Mouse (Mus musculus): ENCODE results near the gene Lman2. TPM values are rescaled to one million over a fixed set of nuclear protein-coding genes. Genes with fewer than 3 reads are reported as not detected.

Gene Lman2
- polyA plus RNA-seq, 1 experiment from 2014 or later, result 113 TPM

DNA sequence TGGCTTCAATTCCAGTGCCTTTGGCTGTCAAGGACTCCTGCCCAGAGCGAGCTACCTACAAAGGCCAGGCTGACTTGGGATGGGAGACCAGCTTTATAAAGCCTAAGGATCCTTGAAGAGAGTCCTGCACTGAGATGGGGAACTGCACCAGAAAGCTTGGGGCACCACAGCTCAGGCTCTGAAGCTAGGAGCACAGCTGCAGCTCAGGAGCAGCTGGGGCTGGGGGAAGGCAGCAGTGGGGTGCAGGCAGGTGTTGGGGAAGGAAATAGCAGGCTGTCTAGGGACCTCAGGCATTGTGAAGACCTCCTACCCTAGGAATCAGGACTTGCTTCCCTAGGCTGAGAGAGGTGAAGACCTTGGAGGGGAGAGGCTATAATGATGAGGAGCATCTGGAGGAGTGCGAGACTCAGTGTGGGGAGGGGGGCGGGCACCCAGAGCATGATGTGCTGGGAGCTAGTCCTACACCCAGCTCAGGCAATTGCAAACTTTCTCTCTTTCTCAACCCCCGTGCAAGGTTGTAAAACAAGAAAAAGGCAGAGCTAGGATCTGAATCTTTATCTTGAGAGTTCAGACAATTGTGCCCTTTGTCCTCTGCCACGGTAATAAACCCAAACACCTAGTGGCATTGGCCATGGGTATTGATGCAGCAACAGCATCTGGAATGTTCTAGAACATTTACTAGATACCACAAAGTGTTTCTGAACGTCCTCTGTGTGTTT lies 11.8 kb upstream of the Lman2 start:
- ATAC-seq (ENCODE audit: insufficient read depth, low FRiP score), result no peak
- Histone ChIP-seq H3K27me3 (ENCODE audit: control insufficient read depth, insufficient read depth, low read length) (peaks cover 8% of the 10 kb centered on the region), H3K4me3 (replicated peaks; ENCODE audit: low read length) (no peak overlapping the region), H3K9ac (ENCODE audit: low read length) (0 out of 2 replicates have a peak overlapping the region, but pooled peaks have one; percentile 23), H3K27ac (ENCODE audit: low read length) (no peak overlapping the region), H3K4me2 (ENCODE audit: low read depth, low read length) (no peak overlapping the region), H3K4me1 (ENCODE audit: control insufficient read depth, insufficient read depth, low read length) (peaks cover 3% of the 10 kb centered on the region; the same call in 1 of the 2 replicates), H3K36me3 (ENCODE audit: control insufficient read depth, insufficient read depth, low read length) (no peaks in the 10 kb centered on the region), H3K9me3 (replicated peaks; ENCODE audit: control insufficient read depth, low read length) (no peaks in the 10 kb centered on the region)
- 52% methylated on average over 6 of the region's 6 CpGs for WGBS

DNA sequence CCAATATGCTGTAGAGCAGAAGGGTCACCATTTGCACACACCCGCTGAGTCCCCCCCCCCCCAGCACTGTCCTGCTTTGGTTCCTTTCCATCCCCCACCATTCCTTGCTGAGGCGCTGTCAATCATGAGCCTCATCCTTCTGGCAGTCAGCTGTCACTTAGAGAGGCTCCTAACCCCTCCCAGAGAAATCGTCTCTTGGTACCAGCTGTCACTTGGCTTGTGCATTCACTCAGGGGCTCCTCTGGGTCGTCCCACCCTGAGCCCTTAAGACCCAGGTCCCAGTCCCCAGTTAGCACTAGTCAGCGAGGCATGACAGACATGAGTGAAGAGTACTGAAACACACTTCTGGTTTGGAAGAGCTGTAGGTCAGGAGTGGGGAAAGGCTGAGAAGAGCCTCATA lies 9.2 kb upstream of the Lman2 start:
- no peaks in the 10 kb centered on the region for H3K36me3 ChIP-seq (ENCODE audit: control insufficient read depth, insufficient read depth, low read length)
- no peak overlapping the region for H3K9ac ChIP-seq (ENCODE audit: low read length)
- H3K9me3 ChIP-seq (replicated peaks; ENCODE audit: control insufficient read depth, low read length), result no peaks in the 10 kb centered on the region
- H3K4me1 ChIP-seq (ENCODE audit: control insufficient read depth, insufficient read depth, low read length), result peaks cover 3% of the 10 kb centered on the region; the same call in 1 of the 2 replicates
- H3K4me3 ChIP-seq (replicated peaks; ENCODE audit: low read length), result no peak overlapping the region
- H3K27me3 ChIP-seq (ENCODE audit: control insufficient read depth, insufficient read depth, low read length), result no peaks in the 10 kb centered on the region
- WGBS, result 61% methylated on average over 5 of the region's 5 CpGs
- no peak overlapping the region for H3K27ac ChIP-seq (ENCODE audit: low read length)
- ATAC-seq (ENCODE audit: insufficient read depth, low FRiP score), result no peak
- no peak overlapping the region for H3K4me2 ChIP-seq (ENCODE audit: low read depth, low read length)

DNA sequence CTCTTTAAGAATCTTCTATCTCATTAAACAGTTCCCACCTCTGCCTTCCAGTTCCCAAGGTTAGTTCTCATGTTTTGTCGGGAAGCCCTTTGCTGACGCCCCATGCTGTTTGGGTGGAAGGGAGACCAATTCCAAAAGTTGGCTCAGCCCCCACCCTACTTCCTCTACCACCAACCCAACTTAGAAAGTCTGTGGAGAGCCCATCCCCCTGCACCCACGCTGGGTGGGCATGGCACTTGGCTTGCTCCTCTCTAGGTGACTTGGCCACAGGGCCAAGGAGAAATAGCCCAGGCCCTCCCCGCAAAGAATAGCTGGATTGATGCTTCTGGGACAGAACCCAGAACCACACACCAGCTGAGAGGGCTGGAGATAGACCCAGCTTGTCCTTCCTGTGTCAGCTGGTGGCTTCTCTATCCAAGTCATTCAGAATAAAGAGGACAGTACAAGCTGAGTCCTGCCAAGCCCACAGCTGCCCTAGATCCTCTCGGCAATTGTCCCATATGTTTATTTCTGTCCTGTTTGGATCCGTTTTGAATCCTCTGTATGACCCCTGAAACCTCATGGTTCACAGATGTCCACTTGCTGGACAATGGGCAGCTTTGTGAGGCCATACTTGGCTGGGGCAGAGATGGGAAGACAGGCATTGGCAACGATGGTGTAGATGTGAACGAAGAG lies 8.6 kb upstream of the Lman2 start:
- Histone ChIP-seq H3K4me3 (replicated peaks; ENCODE audit: low read length) (no peak overlapping the region), H3K27ac (ENCODE audit: low read length) (no peak overlapping the region), H3K9ac (ENCODE audit: low read length) (no peak overlapping the region), H3K27me3 (ENCODE audit: control insufficient read depth, insufficient read depth, low read length) (no peaks in the 10 kb centered on the region), H3K4me2 (ENCODE audit: low read depth, low read length) (no peak overlapping the region), H3K36me3 (ENCODE audit: control insufficient read depth, insufficient read depth, low read length) (no peaks in the 10 kb centered on the region), H3K4me1 (ENCODE audit: control insufficient read depth, insufficient read depth, low read length) (peaks cover 3% of the 10 kb centered on the region; the same call in 1 of the 2 replicates), H3K9me3 (replicated peaks; ENCODE audit: control insufficient read depth, low read length) (no peaks in the 10 kb centered on the region)
- ATAC-seq (ENCODE audit: insufficient read depth, low FRiP score), result no peak
- WGBS, result 56% methylated on average over 8 of the region's 8 CpGs

DNA sequence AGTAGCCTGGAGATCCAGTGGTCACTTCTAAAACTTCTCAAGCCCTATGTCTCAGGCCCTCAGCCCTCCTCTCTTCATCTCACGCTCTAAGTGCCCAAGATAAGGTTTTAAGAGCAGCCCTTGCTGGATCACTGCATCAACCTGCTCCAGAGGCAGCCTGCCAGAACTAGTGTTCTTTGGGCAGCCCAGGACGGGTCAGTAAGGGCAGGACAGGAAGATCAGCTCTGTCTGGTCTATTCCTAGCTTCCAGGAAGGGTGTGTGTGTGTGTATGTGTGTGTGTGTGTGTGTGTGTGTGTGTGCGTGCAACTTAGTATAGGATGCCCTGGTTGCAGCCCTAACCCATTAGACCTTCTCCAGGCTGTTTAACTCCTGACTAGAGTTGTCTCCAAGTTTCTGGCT lies 7.7 kb upstream of the Lman2 start:
- Histone ChIP-seq H3K9ac (ENCODE audit: low read length) (no peak overlapping the region), H3K27me3 (ENCODE audit: control insufficient read depth, insufficient read depth, low read length) (no peaks in the 10 kb centered on the region), H3K9me3 (replicated peaks; ENCODE audit: control insufficient read depth, low read length) (no peaks in the 10 kb centered on the region), H3K27ac (ENCODE audit: low read length) (no peak overlapping the region), H3K4me1 (ENCODE audit: control insufficient read depth, insufficient read depth, low read length) (peaks cover 3% of the 10 kb centered on the region; the same call in 1 of the 2 replicates), H3K4me3 (replicated peaks; ENCODE audit: low read length) (peak overlapping the region; percentile 20; the same call in 1 of the 2 replicates), H3K36me3 (ENCODE audit: control insufficient read depth, insufficient read depth, low read length) (no peaks in the 10 kb centered on the region), H3K4me2 (ENCODE audit: low read depth, low read length) (no peak overlapping the region)
- 56% methylated on average over 3 of the region's 3 CpGs for WGBS
- ATAC-seq (ENCODE audit: insufficient read depth, low FRiP score), result no peak

DNA sequence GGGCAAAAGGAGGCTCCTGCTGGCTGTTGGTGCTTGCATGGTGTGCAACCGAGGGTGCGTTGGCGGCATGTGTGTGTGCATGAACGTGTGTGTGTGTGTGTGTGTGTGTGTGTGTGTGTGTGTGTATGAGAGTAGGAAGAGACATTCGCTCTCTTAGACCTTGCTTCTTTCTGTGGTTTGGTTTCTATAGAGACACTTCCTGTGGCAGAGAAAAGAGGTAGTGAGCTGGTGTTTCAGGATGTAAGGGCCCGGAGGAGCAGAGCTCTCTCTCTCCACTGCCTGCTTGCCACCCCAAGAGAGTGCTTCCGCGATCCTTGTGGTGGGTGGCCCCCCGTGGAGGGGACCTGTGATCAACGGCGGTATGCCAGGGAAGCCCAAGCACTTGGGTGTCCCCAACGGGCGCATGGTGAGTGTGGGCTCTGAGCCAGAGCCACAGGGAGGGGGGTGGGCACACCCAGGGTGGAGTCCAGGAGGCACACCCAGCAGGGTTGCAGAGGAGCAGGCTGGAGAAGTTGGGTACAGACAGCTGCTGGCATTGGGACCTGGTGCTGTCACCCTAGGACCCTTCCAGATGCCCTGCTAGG lies 7.0 kb upstream of the Lman2 start, which contains the start of gene Rgs14:
Gene Rgs14, plus strand, starts transcription at position 202 of the 584 bp plus-strand sequence.
- Histone ChIP-seq H3K4me2 (ENCODE audit: low read depth, low read length) (no peak within 1 kb of the TSS), H3K36me3 (ENCODE audit: control insufficient read depth, insufficient read depth, low read length) (no peaks in the 10 kb centered on the region), H3K4me3 (replicated peaks; ENCODE audit: low read length) (peak within 1 kb of the TSS; percentile 20), H3K27me3 (ENCODE audit: control insufficient read depth, insufficient read depth, low read length) (no peaks in the 10 kb centered on the region), H3K27ac (ENCODE audit: low read length) (no peak within 1 kb of the TSS; the same call in 1 of the 2 replicates), H3K9ac (ENCODE audit: low read length) (peak within 1 kb of the TSS; percentile 37; the same call in 1 of the 2 replicates), H3K4me1 (ENCODE audit: control insufficient read depth, insufficient read depth, low read length) (peaks cover 3% of the 10 kb centered on the region; the same call in 1 of the 2 replicates), H3K9me3 (replicated peaks; ENCODE audit: control insufficient read depth, low read length) (no peaks in the 10 kb centered on the region)
- ATAC-seq (ENCODE audit: insufficient read depth, low FRiP score), result no peak
- 51% methylated on average over 13 of the region's 13 CpGs for WGBS

DNA sequence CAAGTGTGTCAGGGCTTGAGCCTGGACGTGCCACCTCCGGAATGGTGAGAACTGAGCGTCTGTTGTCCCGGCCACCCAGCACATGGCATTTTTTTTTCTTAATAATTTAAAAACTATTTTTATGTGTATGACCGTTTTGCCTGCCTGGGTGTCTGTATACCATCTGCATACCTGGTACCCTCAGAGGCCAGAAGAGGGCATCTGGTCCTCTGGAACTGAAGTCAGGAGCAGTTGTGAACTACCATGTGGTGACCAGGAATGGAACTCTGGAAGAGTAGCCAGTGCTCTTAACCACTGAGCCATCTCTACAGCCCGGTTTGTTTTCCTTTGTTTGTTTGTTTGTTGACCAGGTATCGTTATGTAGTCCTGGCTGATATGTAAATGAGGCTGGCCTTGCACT lies 5.8 kb upstream of the Lman2 start:
- H3K27me3 ChIP-seq (ENCODE audit: control insufficient read depth, insufficient read depth, low read length), result no peaks in the 10 kb centered on the region
- 67% methylated on average over 7 of the region's 7 CpGs for WGBS

DNA sequence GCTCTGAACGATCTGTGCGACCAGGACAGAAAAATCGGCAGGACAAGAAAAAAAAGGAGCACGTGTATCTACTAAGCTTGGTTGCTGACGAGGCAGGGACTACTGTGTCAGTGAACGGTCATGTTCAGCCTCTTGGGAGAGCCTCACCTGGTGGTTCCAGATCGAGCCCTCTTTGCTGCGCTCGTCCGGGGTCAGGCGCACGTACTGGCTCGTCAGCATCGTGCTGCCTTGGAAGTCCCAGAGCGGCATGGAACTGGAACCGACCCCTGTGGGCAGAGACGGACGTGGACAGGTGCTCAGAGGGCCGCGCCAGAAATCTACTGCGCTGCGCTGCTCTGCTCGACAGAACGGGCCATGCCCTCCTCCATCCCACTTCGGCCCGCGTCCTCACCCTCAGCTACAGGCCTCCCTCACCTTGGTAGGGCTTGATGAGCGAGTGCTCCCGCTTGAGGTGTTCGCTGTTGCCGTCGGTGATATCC lies 570 bp downstream of the Lman2 start:
- Histone ChIP-seq H3K27ac (ENCODE audit: low read length) (peak overlapping the region; percentile 97), H3K27me3 (ENCODE audit: control insufficient read depth, insufficient read depth, low read length) (no peaks in the 10 kb centered on the region), H3K9me3 (replicated peaks; ENCODE audit: control insufficient read depth, low read length) (no peaks in the 10 kb centered on the region), H3K4me3 (replicated peaks; ENCODE audit: low read length) (peak overlapping the region; percentile 99), H3K9ac (ENCODE audit: low read length) (peak overlapping the region; percentile 96), H3K4me1 (ENCODE audit: control insufficient read depth, insufficient read depth, low read length) (peaks cover 14% of the 10 kb centered on the region), H3K4me2 (ENCODE audit: low read depth, low read length) (peak overlapping the region; percentile 77), H3K36me3 (ENCODE audit: control insufficient read depth, insufficient read depth, low read length) (peaks cover 15% of the 10 kb centered on the region; the same call in 1 of the 2 replicates)
- WGBS, result 1% methylated on average over 32 of the region's 32 CpGs
- ATAC-seq (ENCODE audit: insufficient read depth, low FRiP score), result peak; percentile 31

More for the DNA sequence above, 5.8 kb upstream of the Lman2 start:
- H3K36me3 ChIP-seq (ENCODE audit: control insufficient read depth, insufficient read depth, low read length), result no peaks in the 10 kb centered on the region
- no peaks in the 10 kb centered on the region for H3K9me3 ChIP-seq (replicated peaks; ENCODE audit: control insufficient read depth, low read length)
- H3K4me2 ChIP-seq (ENCODE audit: low read depth, low read length), result no peak overlapping the region
- no peak overlapping the region for H3K9ac ChIP-seq (ENCODE audit: low read length)
- peaks cover 3% of the 10 kb centered on the region; the same call in 1 of the 2 replicates for H3K4me1 ChIP-seq (ENCODE audit: control insufficient read depth, insufficient read depth, low read length)
- no peak overlapping the region for H3K4me3 ChIP-seq (replicated peaks; ENCODE audit: low read length)
- no peak overlapping the region for H3K27ac ChIP-seq (ENCODE audit: low read length)
- no peak for ATAC-seq (ENCODE audit: insufficient read depth, low FRiP score)

DNA sequence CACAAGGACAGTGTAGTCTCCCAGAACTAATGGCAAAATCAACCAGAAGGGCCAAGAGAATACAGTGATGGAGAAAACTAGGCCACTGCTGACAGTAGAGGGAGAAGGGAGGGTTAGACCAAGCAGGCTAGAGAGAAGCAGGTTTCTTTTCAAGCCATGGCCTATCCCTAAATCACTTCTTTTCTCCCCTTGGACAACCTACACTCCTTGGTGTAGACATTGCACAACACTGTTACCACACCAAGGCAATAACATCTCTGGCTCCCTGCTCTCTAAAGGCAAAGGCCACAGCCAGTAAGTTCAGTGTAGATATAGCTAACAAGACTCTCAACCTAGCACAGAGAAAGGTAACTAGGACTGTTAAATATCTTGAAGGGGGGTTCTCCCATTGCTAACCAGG lies 1.4 kb downstream of the Lman2 start:
- no peak overlapping the region for H3K27ac ChIP-seq (ENCODE audit: low read length)
- no peaks in the 10 kb centered on the region for H3K9me3 ChIP-seq (replicated peaks; ENCODE audit: control insufficient read depth, low read length)
- H3K4me1 ChIP-seq (ENCODE audit: control insufficient read depth, insufficient read depth, low read length), result peaks cover 14% of the 10 kb centered on the region
- H3K4me3 ChIP-seq (replicated peaks; ENCODE audit: low read length), result peak overlapping the region; percentile 99
- H3K9ac ChIP-seq (ENCODE audit: low read length), result peak overlapping the region; percentile 96
- H3K27me3 ChIP-seq (ENCODE audit: control insufficient read depth, insufficient read depth, low read length), result no peaks in the 10 kb centered on the region
- H3K4me2 ChIP-seq (ENCODE audit: low read depth, low read length), result peak overlapping the region; percentile 77
- H3K36me3 ChIP-seq (ENCODE audit: control insufficient read depth, insufficient read depth, low read length), result peaks cover 16% of the 10 kb centered on the region; the same call in 1 of the 2 replicates
- no peak for ATAC-seq (ENCODE audit: insufficient read depth, low FRiP score)

DNA sequence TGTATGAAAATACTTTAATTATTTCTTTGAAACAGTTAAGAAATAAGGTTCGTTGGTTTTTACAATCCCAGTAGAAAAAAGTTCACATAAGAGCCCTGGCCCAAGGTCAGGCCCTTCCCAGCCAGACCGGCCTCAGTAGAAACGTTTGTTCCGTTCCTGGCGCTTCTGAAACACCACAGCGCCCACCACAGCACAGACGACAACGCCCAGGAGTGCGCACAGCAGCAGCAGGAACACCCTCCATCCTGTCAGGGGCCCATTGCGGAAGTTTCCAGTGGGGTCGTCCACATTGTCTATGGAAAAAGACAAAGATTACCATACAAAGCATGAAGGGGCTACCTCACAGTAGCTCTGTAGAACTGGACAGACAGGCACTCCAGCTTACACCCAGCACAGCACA lies 15.8 kb downstream of the Lman2 start:
- WGBS, result 82% methylated on average over 11 of the region's 11 CpGs
- ATAC-seq (ENCODE audit: insufficient read depth, low FRiP score), result no peak
- H3K4me3 ChIP-seq (replicated peaks; ENCODE audit: low read length), result no peak overlapping the region
- H3K4me1 ChIP-seq (ENCODE audit: control insufficient read depth, insufficient read depth, low read length), result no peaks in the 10 kb centered on the region
- no peak overlapping the region for H3K4me2 ChIP-seq (ENCODE audit: low read depth, low read length)
- no peak overlapping the region for H3K9ac ChIP-seq (ENCODE audit: low read length)
- H3K36me3 ChIP-seq (ENCODE audit: control insufficient read depth, insufficient read depth, low read length), result peaks cover 36% of the 10 kb centered on the region
- no peaks in the 10 kb centered on the region for H3K9me3 ChIP-seq (replicated peaks; ENCODE audit: control insufficient read depth, low read length)
- no peaks in the 10 kb centered on the region for H3K27me3 ChIP-seq (ENCODE audit: control insufficient read depth, insufficient read depth, low read length)
- H3K27ac ChIP-seq (ENCODE audit: low read length), result no peak overlapping the region
